Mouse (Mus musculus) forebrain, embryonic 10.5 days (tissue): ENCODE measurements around the gene Gh. TPM values are rescaled to one million over a fixed set of nuclear protein-coding genes. Genes with fewer than 3 reads are reported as not detected.

Experiments
- DNase-seq: peaks from one replicate; pipeline ENCODE4 v3.0.0-alpha.2; 2017; ENCODE audit warnings: low spot score; ENCODE audit errors: extremely low spot score
- H3K27ac ChIP-seq: fragments of 300-500 bp; sonication (generic); 2 replicates; pipeline ENCODE4 v1.5.1; 2016; ENCODE audit warnings: mild to moderate bottlenecking
- H3K27me3 ChIP-seq: fragments of 300-500 bp; sonication (generic); 2 replicates; pipeline ENCODE4 v1.6.1; 2016; ENCODE audit warnings: mild to moderate bottlenecking; ENCODE audit not compliant: poor library complexity, severe bottlenecking
- H3K36me3 ChIP-seq: fragments of 300-500 bp; sonication (generic); replicated peaks from 2 replicates; pipeline ENCODE4 v1.6.1; 2016; ENCODE audit warnings: mild to moderate bottlenecking, moderate library complexity
- H3K4me1 ChIP-seq: fragments of 300-500 bp; sonication (generic); 2 replicates; pipeline ENCODE4 v1.6.1; 2016
- H3K4me3 ChIP-seq: fragments of 300-500 bp; sonication (generic); 2 replicates; pipeline ENCODE4 v1.5.1; 2016; ENCODE audit warnings: mild to moderate bottlenecking, moderate library complexity
- H3K9me3 ChIP-seq: fragments of 300-500 bp; sonication (generic); 2 replicates; pipeline ENCODE4 v1.6.1; 2016; ENCODE audit warnings: mild to moderate bottlenecking, moderate library complexity
- WGBS: fragments of 180-500 bp; shearing (Covaris S2); methylation state at CpG from one replicate; pipeline ENCODE4 v1.1.7; 2016; 5-methylcytosine and 5-hydroxymethylcytosine counted together
- polyA plus RNA-seq: library from polyadenylated mRNA; unstranded; fragments of >200 nt; fragmentation: Nextera tagmentation; extraction: Ambion mirVana; gene quantifications from 2 replicates; pipeline ENCODE4 v1.2.1, GENCODE M21; 2016

Gh gene
- polyA plus RNA-seq, 1 experiment from 2014 or later: not detected

GRCm38 (mm10) chr11:106305348-106306064 lies 3.8 kb upstream of the Gh start:
- WGBS: 89% methylated on average over 10 of the region's 10 CpGs
- H3K4me3 ChIP-seq: no peak overlapping the region

DNA sequence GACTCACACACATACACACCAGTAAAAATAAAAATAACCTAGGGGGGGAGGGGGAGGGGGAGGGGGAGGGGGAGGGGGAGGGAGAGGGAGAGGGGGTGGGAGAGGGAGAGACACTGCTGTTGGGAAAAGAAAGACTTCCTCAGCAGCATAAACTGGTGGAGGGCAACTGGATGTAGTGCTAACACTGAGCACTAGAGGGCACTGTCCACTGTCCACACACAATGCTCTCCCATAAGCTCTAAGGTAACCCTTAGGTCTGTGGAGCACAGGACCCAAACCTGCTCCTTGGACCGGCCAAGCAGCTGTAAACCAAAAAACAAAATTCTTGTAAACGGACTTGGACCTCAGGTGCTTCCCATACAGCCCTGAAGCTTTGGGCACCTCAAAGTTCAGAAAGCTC lies 969 bp upstream of the Gh start:
- H3K4me1 ChIP-seq: no peaks in the 10 kb centered on the region
- no peaks in the 10 kb centered on the region for H3K27me3 ChIP-seq
- H3K27ac ChIP-seq: no peak overlapping the region
- H3K36me3 ChIP-seq: no peaks in the 10 kb centered on the region
- no peak overlapping the region for H3K4me3 ChIP-seq
- DNase-seq: peak; percentile 64
- WGBS: 13% methylated on average over 2 of the region's 2 CpGs
- no peaks in the 10 kb centered on the region for H3K9me3 ChIP-seq

More at GRCm38 (mm10) chr11:106305348-106306064, 3.8 kb upstream of the Gh start:
- DNase-seq: no peak
- no peaks in the 10 kb centered on the region for H3K9me3 ChIP-seq
- H3K4me1 ChIP-seq: peaks cover 11% of the 10 kb centered on the region
- no peaks in the 10 kb centered on the region for H3K27me3 ChIP-seq
- H3K27ac ChIP-seq: no peak overlapping the region
- H3K36me3 ChIP-seq: no peaks in the 10 kb centered on the region

- 91% methylated on average over 2 of the region's 2 CpGs for WGBS
Measured at GRCm38 (mm10) chr11:106291861-106292260, 9.8 kb downstream of the Gh start.

GRCm38 (mm10) chr11:106290376-106290775 lies 11.3 kb downstream of the Gh start:
- 89% methylated on average over 5 of the region's 5 CpGs for WGBS
- no peaks in the 10 kb centered on the region for H3K27me3 ChIP-seq
- H3K27ac ChIP-seq: no peak overlapping the region
- no peaks in the 10 kb centered on the region for H3K4me1 ChIP-seq
- no peaks in the 10 kb centered on the region for H3K36me3 ChIP-seq
- no peak overlapping the region for H3K4me3 ChIP-seq
- H3K9me3 ChIP-seq: peaks cover 2% of the 10 kb centered on the region; the same call in 1 of the 2 replicates
- no peak for DNase-seq

More at GRCm38 (mm10) chr11:106291861-106292260, 9.8 kb downstream of the Gh start:
- Histone ChIP-seq H3K36me3 (no peaks in the 10 kb centered on the region), H3K27me3 (no peaks in the 10 kb centered on the region), H3K4me1 (no peaks in the 10 kb centered on the region), H3K4me3 (no peak overlapping the region), H3K27ac (no peak overlapping the region), H3K9me3 (peaks cover 2% of the 10 kb centered on the region; the same call in 1 of the 2 replicates)
- no peak for DNase-seq

GRCm38 (mm10) chr11:106289369-106289768 lies 12.3 kb downstream of the Gh start:
- DNase-seq: no peak
- Histone ChIP-seq H3K9me3 (peaks cover 2% of the 10 kb centered on the region; the same call in 1 of the 2 replicates), H3K36me3 (no peaks in the 10 kb centered on the region), H3K27ac (no peak overlapping the region), H3K27me3 (no peaks in the 10 kb centered on the region), H3K4me3 (no peak overlapping the region), H3K4me1 (no peaks in the 10 kb centered on the region)
- 84% methylated on average over 8 of the region's 8 CpGs for WGBS

- H3K27ac ChIP-seq: no peak overlapping the region
- no peaks in the 10 kb centered on the region for H3K27me3 ChIP-seq
- no peak for DNase-seq
- H3K4me3 ChIP-seq: no peak overlapping the region
- H3K36me3 ChIP-seq: no peaks in the 10 kb centered on the region
- H3K4me1 ChIP-seq: no peaks in the 10 kb centered on the region; the same call in 1 of the 2 replicates
- 83% methylated on average over 11 of the region's 11 CpGs for WGBS
- no peaks in the 10 kb centered on the region for H3K9me3 ChIP-seq
Measured at GRCm38 (mm10) chr11:106286987-106287386, 14.7 kb downstream of the Gh start.

DNA sequence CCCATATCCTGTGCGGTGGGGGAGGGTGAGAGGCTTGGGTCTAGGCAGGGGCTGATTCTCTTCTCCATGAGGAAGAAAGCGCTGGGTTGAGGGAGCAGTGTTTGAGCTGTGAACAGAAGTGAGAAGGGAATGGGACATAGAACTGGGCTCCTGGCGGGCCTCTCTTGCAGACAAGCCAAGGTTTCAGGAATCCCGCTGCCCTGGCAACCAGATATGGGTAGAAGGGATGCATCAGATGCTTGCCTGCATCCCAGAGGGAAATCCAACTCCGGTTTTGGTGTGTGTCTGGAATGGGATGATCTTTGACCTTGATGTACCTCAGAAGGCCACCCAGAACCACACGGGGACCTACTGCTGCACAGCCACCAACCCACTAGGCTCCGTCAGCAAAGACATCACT lies 15.5 kb downstream of the Gh start:
- no peaks in the 10 kb centered on the region for H3K36me3 ChIP-seq
- no peaks in the 10 kb centered on the region for H3K9me3 ChIP-seq
- H3K27ac ChIP-seq: no peak overlapping the region
- H3K4me1 ChIP-seq: no peaks in the 10 kb centered on the region; the same call in 1 of the 2 replicates
- 91% methylated on average over 7 of the region's 7 CpGs for WGBS
- H3K27me3 ChIP-seq: no peaks in the 10 kb centered on the region
- no peak overlapping the region for H3K4me3 ChIP-seq
- no peak for DNase-seq

GRCm38 (mm10) chr11:106284126-106284525 lies 17.5 kb downstream of the Gh start:
- H3K27me3 ChIP-seq: no peaks in the 10 kb centered on the region
- H3K4me1 ChIP-seq: no peaks in the 10 kb centered on the region; the same call in 1 of the 2 replicates
- no peaks in the 10 kb centered on the region for H3K36me3 ChIP-seq
- 83% methylated on average over 8 of the region's 8 CpGs for WGBS
- H3K4me3 ChIP-seq: no peak overlapping the region
- DNase-seq: no peak
- H3K27ac ChIP-seq: no peak overlapping the region
- H3K9me3 ChIP-seq: no peaks in the 10 kb centered on the region

DNA sequence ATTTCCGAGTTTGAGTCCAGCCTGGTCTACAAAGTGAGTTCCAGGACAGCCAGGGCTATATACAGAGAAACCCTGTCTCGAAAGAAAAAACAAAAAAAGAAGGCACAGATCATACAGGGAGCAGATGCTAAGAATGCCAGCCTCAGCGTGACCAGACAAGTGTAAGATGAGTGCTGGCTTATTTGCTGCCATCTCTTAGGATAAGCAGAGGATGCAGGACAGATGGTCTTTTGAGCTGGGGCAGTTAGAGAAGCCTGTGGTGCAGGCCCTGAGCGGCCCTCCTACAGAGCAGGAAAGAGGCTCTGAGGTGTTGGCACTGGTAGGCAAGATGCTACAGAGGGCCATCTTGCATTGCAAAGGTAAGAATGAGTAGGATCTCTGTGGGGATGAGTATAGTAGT lies 18.3 kb downstream of the Gh start:
- Histone ChIP-seq H3K27me3 (no peaks in the 10 kb centered on the region), H3K36me3 (no peaks in the 10 kb centered on the region), H3K9me3 (no peaks in the 10 kb centered on the region), H3K27ac (no peak overlapping the region), H3K4me3 (no peak overlapping the region), H3K4me1 (no peaks in the 10 kb centered on the region; the same call in 1 of the 2 replicates)
- 84% methylated on average over 4 of the region's 4 CpGs for whole genome bisulfite sequencing
- no peak for DNase-seq

GRCm38 (mm10) chr11:106282452-106282851 lies 19.2 kb downstream of the Gh start:
- Histone ChIP-seq H3K4me1 (no peaks in the 10 kb centered on the region; the same call in 1 of the 2 replicates), H3K9me3 (no peaks in the 10 kb centered on the region), H3K27ac (no peak overlapping the region), H3K4me3 (no peak overlapping the region), H3K36me3 (no peaks in the 10 kb centered on the region), H3K27me3 (peaks cover 9% of the 10 kb centered on the region)
- DNase-seq: no peak
- WGBS: 88% methylated on average over 6 of the region's 6 CpGs

GRCm38 (mm10) chr11:106276454-106276853 lies 25.2 kb downstream of the Gh start, which contains the start of gene Tcam1:
TSS of gene Tcam1 (plus strand) at chr11:106276672.
- H3K27ac ChIP-seq: peak within 1 kb of the TSS; percentile 60; the same call in 1 of the 2 replicates
- DNase-seq: peak; percentile 92
- H3K4me3 ChIP-seq: peak within 1 kb of the TSS; percentile 23
- H3K36me3 ChIP-seq: no peaks in the 10 kb centered on the region
- peaks cover 34% of the 10 kb centered on the region for H3K4me1 ChIP-seq
- H3K27me3 ChIP-seq: peaks cover 19% of the 10 kb centered on the region
- H3K9me3 ChIP-seq: no peaks in the 10 kb centered on the region
- WGBS: 15% methylated on average over 25 of the region's 25 CpGs

DNA sequence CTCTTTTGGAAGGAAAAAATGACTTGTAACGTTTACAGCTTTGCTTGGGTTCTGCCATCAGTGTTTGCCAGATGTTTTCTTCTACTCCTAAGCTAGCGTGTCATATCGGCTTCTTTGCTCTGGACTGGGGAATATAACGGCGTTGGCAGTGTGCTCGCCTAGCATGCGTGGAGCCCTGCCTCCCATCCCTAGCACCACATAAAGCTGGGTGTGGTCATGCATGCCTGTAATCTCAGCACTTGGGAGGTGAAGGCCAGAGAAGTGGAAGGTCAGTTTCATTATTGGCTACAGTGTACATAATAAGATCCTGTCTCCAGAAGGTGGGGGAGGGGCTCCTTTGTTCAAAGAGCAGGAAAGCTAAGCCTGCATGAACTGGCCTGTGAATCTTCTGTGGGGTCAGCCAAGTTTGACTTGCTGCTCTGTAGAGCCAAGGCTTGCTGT lies 26.7 kb downstream of the Gh start:
- H3K9me3 ChIP-seq: no peaks in the 10 kb centered on the region
- H3K4me3 ChIP-seq: no peak overlapping the region
- 91% methylated on average over 7 of the region's 7 CpGs for WGBS
- H3K36me3 ChIP-seq: peaks cover 3% of the 10 kb centered on the region
- no peak overlapping the region for H3K27ac ChIP-seq
- peaks cover 49% of the 10 kb centered on the region for H3K4me1 ChIP-seq
- no peak for DNase-seq
- peaks cover 19% of the 10 kb centered on the region for H3K27me3 ChIP-seq

- 82% methylated on average over 1 of the region's 1 CpGs for WGBS
- peaks cover 19% of the 10 kb centered on the region for H3K27me3 ChIP-seq
- DNase-seq: no peak
- H3K4me3 ChIP-seq: no peak overlapping the region
- no peaks in the 10 kb centered on the region for H3K9me3 ChIP-seq
- no peak overlapping the region for H3K27ac ChIP-seq
- H3K36me3 ChIP-seq: peaks cover 3% of the 10 kb centered on the region
- H3K4me1 ChIP-seq: peaks cover 50% of the 10 kb centered on the region
Measured at GRCm38 (mm10) chr11:106274374-106274773, 27.3 kb downstream of the Gh start.
